Mouse (Mus musculus): ENCODE measurements at regions not wholly inside any gene's neighbourhood (a gene's known extent, or its start where the extent isn't known, plus 50 kb on each side); places are given as distances from the start of the nearest gene placed in this dataset.

- Histone ChIP-seq H3K4me1 (replicated peaks) (no peaks in the 10 kb centered on the region), H3K9me3 (no peaks in the 10 kb centered on the region), H3K27me3 (ENCODE audit: insufficient read depth, poor library complexity, severe bottlenecking) (no peaks in the 10 kb centered on the region), H3K36me3 (no peaks in the 10 kb centered on the region), H3K4me3 (no peak overlapping the region), H3K27ac (no peak overlapping the region)
- no peak for DNase-seq (ENCODE audit: low spot score)
- 92% methylated on average over 2 of the region's 2 CpGs for WGBS
Observed at GRCm38 (mm10) chr17:88191444-88191843, 126.4 kb upstream of the Fbxo11 start.

GRCm38 (mm10) chr17:88191930-88192807 lies 127.1 kb upstream of the Fbxo11 start:
- no peaks in the 10 kb centered on the region for H3K27me3 ChIP-seq (ENCODE audit: insufficient read depth, poor library complexity, severe bottlenecking)
- DNase-seq (ENCODE audit: low spot score): no peak
- H3K36me3 ChIP-seq: no peaks in the 10 kb centered on the region
- H3K9me3 ChIP-seq: no peaks in the 10 kb centered on the region
- no peaks in the 10 kb centered on the region for H3K4me1 ChIP-seq (replicated peaks)
- H3K27ac ChIP-seq: no peak overlapping the region
- 91% methylated on average over 16 of the region's 16 CpGs for WGBS
- no peak overlapping the region for H3K4me3 ChIP-seq

GRCm38 (mm10) chr17:88194693-88195092 lies 129.6 kb upstream of the Fbxo11 start:
- no peak overlapping the region for H3K27ac ChIP-seq
- no peaks in the 10 kb centered on the region for H3K36me3 ChIP-seq
- H3K4me3 ChIP-seq: no peak overlapping the region
- H3K9me3 ChIP-seq: no peaks in the 10 kb centered on the region
- 89% methylated on average over 5 of the region's 5 CpGs for WGBS
- no peaks in the 10 kb centered on the region for H3K4me1 ChIP-seq (replicated peaks)
- no peak for DNase-seq (ENCODE audit: low spot score)
- no peaks in the 10 kb centered on the region for H3K27me3 ChIP-seq (ENCODE audit: insufficient read depth, poor library complexity, severe bottlenecking)

DNA sequence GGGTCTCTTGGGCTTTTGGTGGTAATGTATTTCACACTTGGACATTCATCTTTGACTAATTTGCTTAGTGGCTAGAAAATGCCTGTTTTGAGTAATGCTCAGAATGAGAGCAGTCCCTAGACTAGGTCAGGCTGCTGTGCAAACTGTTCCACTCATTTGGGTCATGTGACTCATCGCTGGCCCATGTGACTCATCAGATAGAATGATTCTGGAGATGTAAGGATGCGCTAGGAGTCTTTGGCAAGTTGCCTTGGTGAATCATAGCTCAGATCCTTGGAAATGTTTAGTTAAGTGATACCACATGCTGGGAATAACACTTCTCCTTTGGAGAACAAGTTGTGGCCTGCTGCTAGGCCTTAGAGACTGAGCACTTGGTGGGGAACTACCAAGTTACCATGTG lies 130.2 kb upstream of the Fbxo11 start:
- H3K4me1 ChIP-seq (replicated peaks): no peaks in the 10 kb centered on the region
- H3K4me3 ChIP-seq: no peak overlapping the region
- WGBS: 93% methylated on average over 2 of the region's 2 CpGs
- no peaks in the 10 kb centered on the region for H3K36me3 ChIP-seq
- H3K27me3 ChIP-seq (ENCODE audit: insufficient read depth, poor library complexity, severe bottlenecking): no peaks in the 10 kb centered on the region
- H3K27ac ChIP-seq: no peak overlapping the region
- no peaks in the 10 kb centered on the region for H3K9me3 ChIP-seq
- no peak for DNase-seq (ENCODE audit: low spot score)

- DNase-seq (ENCODE audit: low spot score): no peak
- Histone ChIP-seq H3K4me3 (no peak overlapping the region), H3K4me1 (replicated peaks) (no peaks in the 10 kb centered on the region), H3K27ac (no peak overlapping the region), H3K27me3 (ENCODE audit: insufficient read depth, poor library complexity, severe bottlenecking) (no peaks in the 10 kb centered on the region), H3K9me3 (no peaks in the 10 kb centered on the region), H3K36me3 (no peaks in the 10 kb centered on the region)
- WGBS: 85% methylated on average over 6 of the region's 6 CpGs
Observed at GRCm38 (mm10) chr17:88195893-88196292, 130.8 kb upstream of the Fbxo11 start.

GRCm38 (mm10) chr17:88196322-88196721 lies 131.2 kb upstream of the Fbxo11 start:
- H3K27ac ChIP-seq: no peak overlapping the region
- no peaks in the 10 kb centered on the region for H3K27me3 ChIP-seq (ENCODE audit: insufficient read depth, poor library complexity, severe bottlenecking)
- H3K9me3 ChIP-seq: no peaks in the 10 kb centered on the region
- H3K4me3 ChIP-seq: no peak overlapping the region
- no peak for DNase-seq (ENCODE audit: low spot score)
- no peaks in the 10 kb centered on the region for H3K4me1 ChIP-seq (replicated peaks)
- H3K36me3 ChIP-seq: no peaks in the 10 kb centered on the region
- 71% methylated on average over 1 of the region's 1 CpGs for WGBS

DNA sequence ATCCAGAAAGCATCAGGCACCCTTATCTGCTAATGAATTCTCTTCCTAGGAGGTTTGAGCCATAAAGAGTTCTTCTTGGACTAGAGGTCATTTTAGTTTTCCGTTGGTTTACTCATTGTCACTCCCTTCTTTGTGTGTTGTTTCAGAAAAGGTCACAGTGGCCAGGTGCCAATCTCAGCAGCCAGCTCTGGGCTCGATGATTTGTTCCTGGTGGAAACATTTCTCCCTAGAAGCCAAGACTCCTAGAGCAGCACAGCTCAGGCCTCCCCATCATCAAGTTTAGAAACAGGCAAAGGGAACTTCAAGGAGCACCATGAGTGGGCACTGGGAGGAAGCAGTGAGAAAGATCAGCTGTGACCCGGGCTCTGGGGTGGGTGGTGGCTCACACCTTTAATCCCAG lies 132.3 kb upstream of the Fbxo11 start:
- H3K4me3 ChIP-seq: no peak overlapping the region
- H3K36me3 ChIP-seq: no peaks in the 10 kb centered on the region
- no peaks in the 10 kb centered on the region for H3K9me3 ChIP-seq
- no peaks in the 10 kb centered on the region for H3K27me3 ChIP-seq (ENCODE audit: insufficient read depth, poor library complexity, severe bottlenecking)
- no peak for DNase-seq (ENCODE audit: low spot score)
- H3K27ac ChIP-seq: no peak overlapping the region
- no peaks in the 10 kb centered on the region for H3K4me1 ChIP-seq (replicated peaks)
- 76% methylated on average over 3 of the region's 3 CpGs for WGBS

GRCm38 (mm10) chr17:88201249-88201970 lies 136.3 kb upstream of the Fbxo11 start:
- no peaks in the 10 kb centered on the region for H3K36me3 ChIP-seq
- no peak for DNase-seq (ENCODE audit: low spot score)
- 72% methylated on average over 12 of the region's 12 CpGs for WGBS
- no peak overlapping the region for H3K4me3 ChIP-seq
- H3K9me3 ChIP-seq: no peaks in the 10 kb centered on the region
- H3K4me1 ChIP-seq (replicated peaks): no peaks in the 10 kb centered on the region
- H3K27ac ChIP-seq: no peak overlapping the region
- H3K27me3 ChIP-seq (ENCODE audit: insufficient read depth, poor library complexity, severe bottlenecking): no peaks in the 10 kb centered on the region

DNA sequence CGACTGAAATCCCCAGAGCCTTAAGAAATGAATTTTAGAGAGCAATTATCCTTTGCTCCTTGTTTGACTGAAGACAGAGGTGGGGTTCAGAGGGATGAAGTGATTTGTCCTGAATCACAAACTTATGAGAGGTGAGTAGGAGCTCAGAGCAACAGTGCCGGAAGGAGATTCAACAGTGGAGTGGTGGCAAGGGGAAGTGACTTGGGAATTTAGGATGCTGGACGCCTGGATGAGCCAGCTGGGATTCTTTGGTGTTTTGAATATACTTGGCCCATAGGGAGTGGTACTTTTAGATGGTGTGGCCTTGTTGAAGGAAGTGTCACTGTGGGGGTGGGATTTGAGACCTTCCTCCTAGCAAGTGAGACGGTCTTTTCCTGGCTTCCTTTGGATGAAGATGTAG lies 137.1 kb upstream of the Fbxo11 start:
- H3K27me3 ChIP-seq (ENCODE audit: insufficient read depth, poor library complexity, severe bottlenecking): no peaks in the 10 kb centered on the region
- H3K27ac ChIP-seq: no peak overlapping the region
- no peak overlapping the region for H3K4me3 ChIP-seq
- DNase-seq (ENCODE audit: low spot score): no peak
- H3K4me1 ChIP-seq (replicated peaks): no peaks in the 10 kb centered on the region
- WGBS: 90% methylated on average over 4 of the region's 4 CpGs
- H3K9me3 ChIP-seq: no peaks in the 10 kb centered on the region
- H3K36me3 ChIP-seq: no peaks in the 10 kb centered on the region

DNA sequence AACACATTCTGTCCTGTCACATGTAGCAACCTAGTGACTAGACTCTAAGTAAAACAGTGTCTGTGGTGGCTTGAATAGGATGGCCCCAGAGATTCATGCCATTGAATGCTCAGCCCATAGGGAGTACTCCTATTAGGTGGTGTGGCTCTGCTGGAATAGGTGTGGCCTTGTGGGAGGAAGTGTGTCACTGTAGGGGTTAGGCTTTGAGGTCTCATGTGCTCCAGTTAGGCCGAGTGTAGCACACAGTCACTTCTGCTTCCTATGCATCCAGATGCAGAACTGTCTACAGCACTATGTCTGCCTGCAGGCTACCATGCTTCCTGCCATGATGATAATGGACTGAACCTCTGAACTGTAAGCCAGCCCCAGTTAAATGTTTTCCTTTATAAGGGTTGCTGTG lies 144.5 kb upstream of the Fbxo11 start:
- Histone ChIP-seq H3K27me3 (ENCODE audit: insufficient read depth, poor library complexity, severe bottlenecking) (no peaks in the 10 kb centered on the region), H3K36me3 (no peaks in the 10 kb centered on the region), H3K27ac (no peak overlapping the region), H3K9me3 (no peaks in the 10 kb centered on the region), H3K4me1 (replicated peaks) (no peaks in the 10 kb centered on the region), H3K4me3 (no peak overlapping the region)
- DNase-seq (ENCODE audit: low spot score): no peak
- 72% methylated on average over 1 of the region's 1 CpGs for WGBS

- Histone ChIP-seq H3K4me1 (replicated peaks) (no peaks in the 10 kb centered on the region), H3K4me3 (no peak overlapping the region)
- 91% methylated on average over 7 of the region's 7 CpGs for WGBS
Observed at GRCm38 (mm10) chr17:88212121-88212520, 147.0 kb upstream of the Fbxo11 start.

GRCm38 (mm10) chr17:88214746-88215145 lies 149.7 kb upstream of the Fbxo11 start:
- no peaks in the 10 kb centered on the region for H3K27me3 ChIP-seq (ENCODE audit: insufficient read depth, poor library complexity, severe bottlenecking)
- H3K36me3 ChIP-seq: no peaks in the 10 kb centered on the region
- WGBS: 89% methylated on average over 9 of the region's 9 CpGs
- H3K27ac ChIP-seq: no peak overlapping the region
- no peaks in the 10 kb centered on the region for H3K4me1 ChIP-seq (replicated peaks)
- no peak for DNase-seq (ENCODE audit: low spot score)
- no peaks in the 10 kb centered on the region for H3K9me3 ChIP-seq
- no peak overlapping the region for H3K4me3 ChIP-seq

More at GRCm38 (mm10) chr17:88212121-88212520, 147.0 kb upstream of the Fbxo11 start:
- Histone ChIP-seq H3K36me3 (no peaks in the 10 kb centered on the region), H3K9me3 (no peaks in the 10 kb centered on the region), H3K27ac (no peak overlapping the region), H3K27me3 (ENCODE audit: insufficient read depth, poor library complexity, severe bottlenecking) (no peaks in the 10 kb centered on the region)
- no peak for DNase-seq (ENCODE audit: low spot score)

DNA sequence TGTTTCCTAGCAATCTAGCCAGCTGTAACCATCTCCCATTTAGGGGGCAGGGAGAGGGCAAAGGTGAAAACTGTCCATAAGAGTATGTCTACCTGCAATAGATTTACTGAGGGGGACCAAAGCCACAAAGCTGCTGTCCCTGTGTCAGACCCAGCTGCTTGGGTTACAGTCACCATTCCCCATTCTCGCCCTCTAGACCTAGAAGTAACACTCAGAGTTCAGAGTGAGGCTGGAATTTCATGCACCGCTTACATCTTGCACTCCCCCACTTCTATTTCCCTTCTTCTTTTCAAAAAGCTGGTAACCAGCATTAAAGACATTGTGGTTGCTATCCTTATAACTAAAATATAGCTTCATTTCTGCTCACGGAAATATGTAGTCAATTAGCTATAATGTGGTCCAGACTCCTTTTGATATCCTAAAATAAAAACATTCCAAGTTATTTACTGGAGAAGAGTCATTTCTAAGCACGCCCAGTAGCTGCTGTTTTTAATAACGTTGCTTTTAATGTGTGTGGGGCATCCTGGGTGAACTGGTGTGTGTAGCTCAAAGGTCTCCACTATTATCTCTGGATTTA lies 157.4 kb upstream of the Fbxo11 start:
- 81% methylated on average over 5 of the region's 5 CpGs for WGBS
- H3K9me3 ChIP-seq: peaks cover 11% of the 10 kb centered on the region; the same call in 1 of the 2 replicates

More for the DNA sequence above, 157.4 kb upstream of the Fbxo11 start:
- Histone ChIP-seq H3K27me3 (ENCODE audit: insufficient read depth, poor library complexity, severe bottlenecking) (no peaks in the 10 kb centered on the region), H3K36me3 (no peaks in the 10 kb centered on the region), H3K4me3 (no peak overlapping the region), H3K4me1 (replicated peaks) (no peaks in the 10 kb centered on the region), H3K27ac (no peak overlapping the region)
- no peak for DNase-seq (ENCODE audit: low spot score)
